Comparison of ENCODE assay signal across 27 mouse cellular contexts in the genomic region with DNA sequence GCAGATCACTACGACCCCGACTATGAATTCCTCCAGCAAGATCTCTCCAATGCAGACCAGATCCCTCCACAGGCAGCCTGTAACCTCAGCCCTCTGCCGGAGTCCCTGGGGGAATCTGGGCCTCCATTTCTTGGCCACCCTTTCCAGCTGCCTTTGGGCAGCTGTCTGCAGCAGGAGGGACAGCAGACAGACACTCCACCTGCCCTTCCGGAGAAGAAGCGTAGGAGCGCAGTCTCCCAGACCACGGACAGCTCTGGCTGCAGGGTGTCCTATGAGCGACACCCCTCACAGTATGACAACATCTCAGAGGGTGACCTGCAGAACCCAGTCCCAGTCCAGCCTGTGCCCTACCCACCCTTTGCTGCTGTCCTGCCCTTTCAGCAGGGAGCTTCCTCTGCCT. TPM values are rescaled to one million over a fixed set of nuclear protein-coding genes. Genes with fewer than 3 reads are reported as not detected.
A peak's percentile ranks its signal among the peaks of the same experiment; 100 is the strongest.
DNase-seq lines count a peak whose midpoint lies in the region; TF ChIP-seq lines count a peak whose summit lies in the region.
"Had no signal": no experiment of that assay in that cellular context is flagged by ENCODE, and none has a peak within 500 bp of the region (broad histone marks: within the 10 kb centered on the region; RNA-seq: fewer than 3 reads in every experiment).

No protein-coding gene starts in this region.

- intact Hi-C loops in gastrocnemius, postnatal 14 days (cut with DNase I; ENCODE audit: low total_unique reads) = no loop called here

- H3K27ac ChIP-seq in embryonic fibroblast, embryonic 13.5 days (ENCODE audit: insufficient read depth, low read length) = 0 out of 2 replicates have a peak overlapping the region, but pooled peaks have one; percentile 39
- H3K27ac ChIP-seq: embryonic facial prominence, embryonic 10.5 days; embryonic facial prominence, embryonic 12.5 days; forebrain, embryonic 10.5 days; forebrain, embryonic 12.5 days had no signal

- peak; percentile 38 for DNase-seq in gastrocnemius, adult 18-20 months (ENCODE audit: low spot score)
- DNase-seq in gastrocnemius, postnatal 10 days = no peak
- DNase-seq in gastrocnemius, postnatal 14 days = peak; percentile 17
- no peak for DNase-seq in gastrocnemius, postnatal 4 days (ENCODE audit: low spot score in 2 of 2)
- DNase-seq in testis, postnatal 10 days (ENCODE audit: low spot score) = no peak
- DNase-seq in urinary bladder, postnatal 4 days (ENCODE audit: low spot score in 2 of 2) = no peak
- DNase-seq: adrenal gland, adult 8-10 months; adrenal gland, postnatal 25 days; cerebellum, adult 11-12 months; cerebellum, adult 2 months; cerebellum, adult 9-10 months; cerebellum, postnatal 10 days; cerebellum, postnatal 25 days had no signal

- H3K4me1 ChIP-seq in embryonic fibroblast, embryonic 13.5 days (ENCODE audit: control insufficient read depth, insufficient read depth, low read length) = peaks cover 6% of the 10 kb centered on the region
- H3K4me1 ChIP-seq: embryonic facial prominence, embryonic 10.5 days; embryonic facial prominence, embryonic 12.5 days; forebrain, embryonic 10.5 days; forebrain, embryonic 12.5 days had no signal

- H3K4me3 ChIP-seq in embryonic fibroblast, embryonic 13.5 days (ENCODE audit: insufficient read depth, low read length) = no peak overlapping the region
- H3K4me3 ChIP-seq: embryonic facial prominence, embryonic 10.5 days; embryonic facial prominence, embryonic 12.5 days; erythroblast, embryonic 14.5 days; forebrain, embryonic 10.5 days; forebrain, embryonic 12.5 days had no signal

- TF ChIP-seq POLR2A in embryonic fibroblast, embryonic 13.5 days (IDR thresholded peaks at IDR 0.05; ENCODE audit: low read depth, low read length) = no peak

- TF ChIP-seq CTCF in embryonic fibroblast, embryonic 13.5 days (IDR thresholded peaks at IDR 0.05; ENCODE audit: borderline replicate concordance, insufficient read depth, low read length) = no peak

RNA-seq across cellular contexts. Expression of a gene that starts 49.3 kb away (rescaled TPM):
- total RNA-seq in gastrocnemius, adult 18-20 months (2021) = not detected
- not detected for total RNA-seq in gastrocnemius, postnatal 10 days (2021)
- not detected for total RNA-seq in gastrocnemius, postnatal 14 days (2021)
- not detected for total RNA-seq in gastrocnemius, postnatal 4 days (2021)
- not detected in 2 replicates for polyA plus RNA-seq in embryonic fibroblast, embryonic 13.5 days (2011; ENCODE audit: insufficient read length, low read depth, missing spikeins)
- total RNA-seq: adrenal gland, adult 18-20 months; adrenal gland, postnatal 25 days; G1E had no signal
- polyA plus RNA-seq: C2C12; embryonic facial prominence, embryonic 10.5 days; embryonic facial prominence, embryonic 12.5 days; embryonic facial prominence, embryonic 14.5 days; erythroblast, embryonic 14.5 days; forebrain, embryonic 10.5 days; forebrain, embryonic 12.5 days; forebrain, embryonic 14.5 days; forebrain, embryonic 16.5 days; G1E had no signal

RNA-seq across cellular contexts. Expression of a gene that starts 56.9 kb away (rescaled TPM):
- not detected for total RNA-seq in gastrocnemius, adult 18-20 months (2021)
- total RNA-seq in gastrocnemius, postnatal 10 days (2021) = not detected
- total RNA-seq in gastrocnemius, postnatal 14 days (2021) = not detected
- not detected for total RNA-seq in gastrocnemius, postnatal 4 days (2021)
- not detected in 2 replicates for polyA plus RNA-seq in embryonic fibroblast, embryonic 13.5 days (2011; ENCODE audit: insufficient read length, low read depth, missing spikeins)
- total RNA-seq: adrenal gland, adult 18-20 months; adrenal gland, adult 8-10 months; adrenal gland, postnatal 25 days had no signal
- polyA plus RNA-seq: activated CD4-positive, CD25-positive, alpha-beta regulatory T cell, adult 4 months; C2C12; cerebellum, adult 2 months; cortical plate, adult 2 months; embryonic facial prominence, embryonic 10.5 days; embryonic facial prominence, embryonic 12.5 days; embryonic facial prominence, embryonic 14.5 days; erythroblast, embryonic 14.5 days; forebrain, embryonic 10.5 days; forebrain, embryonic 12.5 days; forebrain, embryonic 14.5 days; G1E had no signal

Comparison
In these comparisons a context has a peak if more than half of its experiments do, and no peak if none do; other contexts are left out.
1. DNase-seq: peak in gastrocnemius, adult 18-20 months (single experiment) and gastrocnemius, postnatal 14 days (single experiment); none in gastrocnemius, postnatal 10 days (single experiment), gastrocnemius, postnatal 4 days (0 of 2), testis, postnatal 10 days (single experiment) and urinary bladder, postnatal 4 days (0 of 2).